Mouse (Mus musculus): Measurements from ENCODE around the gene Fam207a. TPM values are rescaled to one million over a fixed set of nuclear protein-coding genes. Genes with fewer than 3 reads are reported as not detected.

Fam207a gene
- polyA plus RNA-seq, 1 experiment: 10.4 TPM

- no peaks in the 10 kb centered on the region; the same call in 1 of the 2 replicates for H3K36me3 ChIP-seq (ENCODE audit: control insufficient read depth, insufficient read depth, low read length)
- peaks cover 2% of the 10 kb centered on the region for H3K4me1 ChIP-seq (ENCODE audit: control insufficient read depth, insufficient read depth, low read length)
- H3K27me3 ChIP-seq (ENCODE audit: control insufficient read depth, insufficient read depth, low read length): no peaks in the 10 kb centered on the region
- TF ChIP-seq CTCF (IDR thresholded peaks at IDR 0.05; ENCODE audit: control insufficient read depth, insufficient read depth, insufficient replicate concordance, low read depth, low read length): peak; percentile 69
- TF ChIP-seq POLR2A (IDR thresholded peaks at IDR 0.05; ENCODE audit: control insufficient read depth, low read depth, low read length): no peak
- no peak overlapping the region for H3K27ac ChIP-seq (ENCODE audit: control insufficient read depth, insufficient read depth, low read depth, low read length)
- no peak overlapping the region for H3K4me3 ChIP-seq (ENCODE audit: control insufficient read depth, low read depth, low read length)
Measured at GRCm38 (mm10) chr10:77509403-77510187, 6.0 kb downstream of the Fam207a start.

GRCm38 (mm10) chr10:77508744-77509143 lies 6.8 kb downstream of the Fam207a start:
- no peak for TF ChIP-seq CTCF (IDR thresholded peaks at IDR 0.05; ENCODE audit: control insufficient read depth, insufficient read depth, insufficient replicate concordance, low read depth, low read length)
- 0 out of 2 replicates have a peak, but pooled peaks have one; percentile 17 for TF ChIP-seq POLR2A (IDR thresholded peaks at IDR 0.05; ENCODE audit: control insufficient read depth, low read depth, low read length)
- Histone ChIP-seq H3K27ac (ENCODE audit: control insufficient read depth, insufficient read depth, low read depth, low read length) (no peak overlapping the region), H3K36me3 (ENCODE audit: control insufficient read depth, insufficient read depth, low read length) (no peaks in the 10 kb centered on the region; the same call in 1 of the 2 replicates), H3K27me3 (ENCODE audit: control insufficient read depth, insufficient read depth, low read length) (no peaks in the 10 kb centered on the region), H3K4me1 (ENCODE audit: control insufficient read depth, insufficient read depth, low read length) (peaks cover 2% of the 10 kb centered on the region), H3K4me3 (ENCODE audit: control insufficient read depth, low read depth, low read length) (no peak overlapping the region)

- Histone ChIP-seq H3K4me1 (ENCODE audit: control insufficient read depth, insufficient read depth, low read length) (peaks cover 2% of the 10 kb centered on the region), H3K27ac (ENCODE audit: control insufficient read depth, insufficient read depth, low read depth, low read length) (no peak overlapping the region), H3K36me3 (ENCODE audit: control insufficient read depth, insufficient read depth, low read length) (no peaks in the 10 kb centered on the region; the same call in 1 of the 2 replicates), H3K27me3 (ENCODE audit: control insufficient read depth, insufficient read depth, low read length) (no peaks in the 10 kb centered on the region), H3K4me3 (ENCODE audit: control insufficient read depth, low read depth, low read length) (no peak overlapping the region)
- TF ChIP-seq CTCF (IDR thresholded peaks at IDR 0.05; ENCODE audit: control insufficient read depth, insufficient read depth, insufficient replicate concordance, low read depth, low read length): no peak
- no peak for TF ChIP-seq POLR2A (IDR thresholded peaks at IDR 0.05; ENCODE audit: control insufficient read depth, low read depth, low read length)
Measured at GRCm38 (mm10) chr10:77507779-77508178, 7.8 kb downstream of the Fam207a start.

GRCm38 (mm10) chr10:77506961-77507577 lies 8.5 kb downstream of the Fam207a start:
- TF ChIP-seq POLR2A (IDR thresholded peaks at IDR 0.05; ENCODE audit: control insufficient read depth, low read depth, low read length) (no peak), CTCF (IDR thresholded peaks at IDR 0.05; ENCODE audit: control insufficient read depth, insufficient read depth, insufficient replicate concordance, low read depth, low read length) (no peak)
- H3K4me1 ChIP-seq (ENCODE audit: control insufficient read depth, insufficient read depth, low read length): peaks cover 2% of the 10 kb centered on the region
- H3K4me3 ChIP-seq (ENCODE audit: control insufficient read depth, low read depth, low read length): no peak overlapping the region
- H3K27ac ChIP-seq (ENCODE audit: control insufficient read depth, insufficient read depth, low read depth, low read length): 0 out of 2 replicates have a peak overlapping the region, but pooled peaks have one; percentile 16
- H3K36me3 ChIP-seq (ENCODE audit: control insufficient read depth, insufficient read depth, low read length): no peaks in the 10 kb centered on the region; the same call in 1 of the 2 replicates
- no peaks in the 10 kb centered on the region for H3K27me3 ChIP-seq (ENCODE audit: control insufficient read depth, insufficient read depth, low read length)

GRCm38 (mm10) chr10:77506526-77506925 lies 9.1 kb downstream of the Fam207a start:
- H3K36me3 ChIP-seq (ENCODE audit: control insufficient read depth, insufficient read depth, low read length): no peaks in the 10 kb centered on the region; the same call in 1 of the 2 replicates
- TF ChIP-seq POLR2A (IDR thresholded peaks at IDR 0.05; ENCODE audit: control insufficient read depth, low read depth, low read length) (no peak), CTCF (IDR thresholded peaks at IDR 0.05; ENCODE audit: control insufficient read depth, insufficient read depth, insufficient replicate concordance, low read depth, low read length) (no peak)
- H3K27me3 ChIP-seq (ENCODE audit: control insufficient read depth, insufficient read depth, low read length): no peaks in the 10 kb centered on the region
- H3K4me1 ChIP-seq (ENCODE audit: control insufficient read depth, insufficient read depth, low read length): peaks cover 2% of the 10 kb centered on the region
- H3K4me3 ChIP-seq (ENCODE audit: control insufficient read depth, low read depth, low read length): no peak overlapping the region
- no peak overlapping the region for H3K27ac ChIP-seq (ENCODE audit: control insufficient read depth, insufficient read depth, low read depth, low read length)

GRCm38 (mm10) chr10:77504143-77504542 lies 11.4 kb downstream of the Fam207a start:
- Histone ChIP-seq H3K4me3 (ENCODE audit: control insufficient read depth, low read depth, low read length) (no peak overlapping the region), H3K27ac (ENCODE audit: control insufficient read depth, insufficient read depth, low read depth, low read length) (no peak overlapping the region), H3K4me1 (ENCODE audit: control insufficient read depth, insufficient read depth, low read length) (peaks cover 2% of the 10 kb centered on the region), H3K36me3 (ENCODE audit: control insufficient read depth, insufficient read depth, low read length) (no peaks in the 10 kb centered on the region; the same call in 1 of the 2 replicates), H3K27me3 (ENCODE audit: control insufficient read depth, insufficient read depth, low read length) (no peaks in the 10 kb centered on the region)
- TF ChIP-seq POLR2A (IDR thresholded peaks at IDR 0.05; ENCODE audit: control insufficient read depth, low read depth, low read length): no peak
- TF ChIP-seq CTCF (IDR thresholded peaks at IDR 0.05; ENCODE audit: control insufficient read depth, insufficient read depth, insufficient replicate concordance, low read depth, low read length): no peak
